Mouse (Mus musculus) layer of hippocampus, adult 11-12 months (tissue): ENCODE measurements around the gene Dera.

Source experiments
- DNase-seq: peaks from one replicate; pipeline ENCODE4 v3.0.0; 2022; ENCODE audit warnings: low spot score

Gene Dera

DNA sequence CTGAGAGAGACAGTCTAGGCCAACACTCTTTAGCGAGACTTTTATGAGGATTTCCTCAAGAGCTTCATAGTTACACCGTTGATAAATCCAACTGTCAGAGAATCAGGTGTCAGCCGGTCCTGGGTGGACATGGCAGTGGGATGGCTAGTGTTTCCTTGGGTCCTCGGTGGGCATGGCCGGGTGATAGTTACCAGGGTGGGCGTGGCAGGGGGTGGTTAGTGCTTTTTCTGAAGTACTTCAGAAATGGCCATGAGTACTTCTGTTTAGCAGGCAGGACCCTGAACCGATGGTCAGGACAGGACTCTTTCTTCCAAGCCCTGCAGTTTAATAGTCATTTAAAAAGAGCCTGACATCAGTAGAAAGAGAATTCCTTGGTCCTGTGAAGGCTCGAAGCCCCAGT lies 52.5 kb downstream of the Dera start:
- no peak for DNase-seq

DNA sequence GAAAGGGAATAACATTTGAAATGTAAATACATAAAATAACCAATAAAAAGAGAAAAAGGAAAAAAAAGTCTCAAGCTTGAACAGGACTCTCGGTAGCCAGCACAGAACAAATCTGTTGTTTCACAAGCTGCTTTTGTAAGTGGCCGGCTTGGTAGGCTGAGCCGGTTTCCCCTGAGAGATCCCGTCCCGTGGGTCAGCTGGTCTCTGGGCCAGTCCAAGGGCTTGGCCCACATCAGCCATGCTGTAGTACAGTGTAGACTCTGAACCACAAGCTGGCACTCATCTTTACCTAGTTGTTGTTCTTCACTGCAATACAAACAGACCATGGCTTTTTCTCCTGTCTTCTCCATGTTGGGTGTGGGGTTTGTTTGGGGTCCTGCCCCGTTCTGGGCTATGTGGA lies 53.0 kb downstream of the Dera start:
- DNase-seq, result no peak

DNA sequence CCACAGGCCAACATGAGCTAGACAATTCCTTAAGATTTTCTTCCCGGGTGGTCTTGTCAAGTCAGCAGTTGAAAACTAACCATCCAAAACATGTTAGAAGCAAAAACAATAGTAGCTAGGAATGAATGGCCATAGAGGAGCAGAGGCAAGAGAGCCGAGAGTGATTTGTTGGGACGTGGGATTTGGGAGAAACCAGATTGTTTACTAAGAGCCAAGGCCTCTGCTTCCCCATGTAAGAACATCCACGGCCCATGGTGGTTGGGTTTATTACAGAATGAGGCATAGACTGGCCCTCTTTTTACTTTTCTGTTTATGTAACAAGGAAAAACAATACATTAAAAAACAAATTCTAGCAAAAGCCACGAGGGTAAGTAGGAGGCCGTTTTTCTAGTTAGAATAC lies 54.4 kb downstream of the Dera start:
- no peak for DNase-seq

DNA sequence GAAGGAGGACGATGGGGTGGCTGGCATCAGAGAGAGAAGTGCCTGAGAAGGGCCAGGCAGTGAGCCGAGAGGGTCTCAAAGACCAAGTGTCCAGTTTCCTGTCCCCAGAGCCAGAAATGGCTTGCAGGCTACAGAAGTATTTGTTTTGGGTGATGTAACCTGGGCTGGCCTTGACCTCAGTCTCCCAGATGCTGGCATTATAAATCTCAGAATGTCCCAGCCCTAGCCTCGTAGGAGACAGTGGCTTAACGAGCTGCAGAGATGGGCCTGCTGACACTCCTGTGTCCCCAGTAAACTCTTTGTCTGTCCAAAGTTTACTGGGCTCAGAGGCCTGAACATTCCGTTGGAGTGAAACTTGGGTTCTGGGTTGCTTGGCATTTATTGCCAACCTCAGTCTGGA lies 55.8 kb downstream of the Dera start:
- no peak for DNase-seq

DNA sequence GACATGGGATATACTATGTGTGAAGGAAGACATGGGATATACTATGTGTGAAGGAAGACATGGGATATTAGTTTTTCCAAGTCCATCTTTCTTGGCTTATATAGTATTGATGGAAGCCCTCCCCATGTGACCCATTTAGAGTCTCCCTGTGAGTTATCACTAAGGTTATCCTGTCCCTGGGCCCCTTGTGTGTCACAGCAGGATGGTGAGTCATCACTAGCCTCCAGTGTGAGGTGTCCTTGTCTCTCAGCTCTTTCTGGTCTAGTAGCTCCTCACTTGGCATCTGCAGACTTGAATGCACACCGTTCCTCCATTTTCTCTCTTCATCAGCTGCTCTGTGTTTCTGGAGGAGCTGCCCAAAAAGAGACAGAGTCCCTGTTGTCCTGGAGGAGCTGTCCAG lies 59.7 kb downstream of the Dera start:
- DNase-seq, result no peak

DNA sequence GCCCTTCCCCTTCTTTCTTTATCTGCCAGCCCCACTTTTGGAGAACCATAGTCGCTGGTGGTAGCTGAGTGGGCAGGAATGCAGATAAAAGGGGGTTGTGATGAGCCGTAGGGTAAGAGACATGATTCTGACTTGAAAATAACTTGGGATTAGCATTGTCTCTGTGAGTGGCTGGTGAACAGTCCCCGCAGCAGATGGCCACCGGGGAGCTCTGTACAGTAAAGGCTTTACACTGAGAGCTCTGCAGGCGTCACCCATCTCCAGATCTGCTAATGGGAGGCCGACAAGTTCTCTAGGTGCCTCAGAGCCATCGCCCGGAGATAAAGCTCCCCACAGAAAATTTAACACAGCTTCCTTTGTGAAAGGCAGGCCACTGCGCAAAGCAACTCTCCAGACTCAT lies 62.2 kb downstream of the Dera start:
- DNase-seq, result no peak

DNA sequence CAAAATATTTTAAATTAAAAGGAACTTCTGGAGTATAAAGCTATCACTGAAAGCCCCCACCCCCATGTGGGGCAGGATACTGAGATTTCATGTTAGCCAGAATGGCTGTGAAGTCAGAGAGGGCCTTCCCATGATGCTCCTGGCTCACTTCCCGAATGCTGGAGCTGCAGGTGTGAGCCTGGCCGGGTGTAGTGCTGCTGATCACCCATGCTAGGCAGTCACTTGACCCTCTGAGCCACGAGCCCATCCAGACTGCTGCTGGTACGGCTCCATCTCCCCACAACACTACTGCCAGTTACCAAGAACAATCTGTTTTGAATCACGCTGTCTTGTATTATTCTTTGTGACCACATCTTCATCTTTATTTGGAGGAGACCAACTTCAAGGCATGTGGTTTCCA lies 68.2 kb downstream of the Dera start:
- DNase-seq, result no peak

DNA sequence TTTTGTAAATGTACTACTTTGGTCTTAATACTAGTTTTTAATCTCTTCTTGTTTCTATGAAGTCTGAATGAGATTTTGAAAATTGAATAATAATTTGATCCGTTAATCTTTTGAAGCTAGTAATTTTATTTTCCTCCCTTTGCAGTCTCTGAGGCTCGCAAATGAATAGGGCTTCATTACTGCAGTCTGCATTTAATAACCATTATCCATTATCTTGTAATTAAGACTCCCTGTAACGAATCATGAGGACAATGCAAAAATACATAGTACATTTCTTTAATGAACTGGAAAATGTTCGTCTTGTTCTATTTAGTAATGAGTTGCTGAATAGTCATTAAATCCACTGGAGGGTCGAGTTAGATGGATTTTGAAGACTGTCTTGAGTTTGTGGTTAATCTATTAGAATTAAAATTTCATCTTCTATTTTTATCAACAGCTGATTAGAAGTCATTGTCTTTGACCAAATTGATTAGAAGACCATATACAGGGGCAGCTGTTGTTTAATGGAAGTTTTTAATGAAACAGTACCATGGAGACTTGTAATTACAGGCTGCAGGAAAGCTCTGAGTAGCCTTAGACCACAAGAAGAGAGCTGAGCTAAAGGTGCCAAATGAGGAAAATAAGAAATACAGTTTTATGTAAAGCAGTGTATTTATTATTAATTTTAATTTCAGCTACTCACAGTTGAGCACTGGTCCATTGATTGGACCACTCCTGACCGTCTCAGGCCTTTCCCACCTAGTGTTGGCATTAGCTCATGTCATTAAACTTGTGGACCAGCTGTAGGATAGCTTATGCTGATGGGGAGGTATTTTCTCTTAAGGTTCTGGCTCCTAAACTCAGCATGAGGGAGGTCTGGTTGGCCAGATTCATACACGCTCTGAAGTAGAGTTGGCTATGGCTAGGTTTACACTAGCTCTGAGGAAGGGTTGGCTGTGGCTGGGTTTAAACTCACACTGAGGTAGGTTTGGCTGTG lies 70.0 kb downstream of the Dera start:
- DNase-seq, result no peak

DNA sequence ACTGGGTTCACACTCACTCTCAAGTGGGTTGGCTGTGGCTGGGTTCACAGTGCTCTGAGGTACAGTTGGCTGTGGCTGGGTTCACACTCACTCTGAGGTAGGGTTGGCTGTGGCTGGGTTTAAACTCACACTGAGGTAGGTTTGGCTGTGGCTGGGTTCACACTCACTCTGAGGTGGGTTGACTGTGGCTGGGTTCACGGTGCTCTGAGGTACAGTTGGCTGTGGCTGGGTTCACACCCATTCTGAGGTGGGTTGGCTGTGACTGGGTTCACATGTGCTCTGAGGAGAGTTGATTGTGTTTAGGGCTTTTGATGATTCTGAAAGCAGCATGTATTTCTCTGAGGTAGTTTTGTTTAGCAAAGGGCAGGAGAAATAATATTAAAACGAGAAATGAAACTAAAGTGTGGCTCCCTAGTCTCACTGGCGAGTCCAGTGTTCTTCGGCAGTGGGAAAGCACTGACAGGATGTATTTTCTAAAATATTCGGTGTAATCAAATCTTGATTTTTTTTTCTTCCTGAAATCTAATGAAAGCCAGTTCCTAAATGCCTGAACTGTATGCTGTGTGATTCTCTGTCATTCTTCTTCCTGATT lies 70.8 kb downstream of the Dera start:
- DNase-seq, result no peak

DNA sequence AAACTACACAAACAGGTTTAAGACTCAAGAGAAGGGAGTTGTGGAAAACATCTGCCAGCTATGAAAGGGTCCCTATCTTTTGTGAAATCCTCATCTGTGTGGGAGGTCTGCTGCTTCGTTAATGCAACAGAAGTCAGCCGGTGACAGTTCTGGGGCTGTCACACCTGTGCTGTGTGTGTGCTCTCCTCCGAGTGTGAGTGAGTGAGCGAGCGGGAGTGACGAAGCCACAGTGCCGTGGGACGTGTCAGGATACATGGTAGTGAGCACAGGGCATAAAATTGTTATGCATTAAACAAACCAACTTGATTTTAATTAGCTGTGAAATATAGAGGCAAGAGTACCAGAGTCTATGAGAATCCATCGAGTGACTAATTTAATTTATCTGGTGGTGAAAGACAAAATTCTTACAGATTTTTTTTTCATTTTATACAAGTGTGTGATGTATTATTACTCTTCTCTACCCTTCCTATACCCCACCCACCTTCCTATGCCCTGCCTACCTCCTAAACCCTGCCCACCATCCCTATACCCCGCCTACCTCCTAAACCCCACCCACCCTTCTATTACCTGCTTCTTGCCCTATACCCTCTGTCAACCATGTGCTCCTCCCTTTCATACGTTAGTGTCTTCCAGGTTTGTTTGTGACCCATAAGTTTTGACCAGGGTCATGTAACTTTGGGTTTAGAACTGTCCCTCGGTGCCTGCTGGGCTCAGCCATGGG lies 74.9 kb downstream of the Dera start:
- DNase-seq, result no peak

DNA sequence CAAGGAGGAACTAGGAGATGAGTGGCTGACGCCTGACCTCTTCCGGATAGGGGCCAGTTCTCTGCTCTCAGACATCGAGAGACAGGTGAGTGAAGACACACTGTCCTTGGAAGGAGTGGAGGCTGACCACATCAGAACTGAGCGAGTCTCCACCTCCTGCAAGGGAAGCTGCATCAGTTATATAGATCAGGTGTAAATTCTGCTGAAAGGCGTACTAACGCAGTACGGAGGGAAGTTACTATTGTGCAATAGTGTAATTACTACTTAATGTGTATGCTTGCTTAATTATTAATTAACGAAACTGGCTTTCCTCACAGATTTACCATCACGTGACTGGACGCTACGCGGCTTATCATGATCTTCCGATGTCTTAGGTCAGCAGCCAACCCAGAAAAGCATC lies 82.5 kb downstream of the Dera start:
- no peak for DNase-seq

DNA sequence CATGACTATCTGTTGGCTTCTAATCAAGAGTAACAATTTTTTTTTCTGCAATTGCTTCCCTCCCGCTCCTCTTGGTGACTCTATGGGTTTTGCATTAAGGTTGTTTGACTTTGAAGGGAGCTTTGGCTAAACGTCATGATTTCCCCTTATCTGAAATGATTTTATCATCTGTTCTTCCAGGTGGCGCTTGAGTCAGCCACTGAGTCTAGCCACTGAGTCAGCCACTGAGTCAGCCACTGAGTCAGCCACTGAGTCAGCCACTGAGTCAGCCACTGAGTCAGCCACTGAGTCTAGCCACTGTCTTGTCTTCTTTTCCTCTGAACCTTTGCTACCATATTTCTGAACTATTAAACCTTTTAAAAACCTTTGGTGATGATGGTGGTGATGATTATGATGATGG lies 89.0 kb downstream of the Dera start:
- no peak for DNase-seq

DNA sequence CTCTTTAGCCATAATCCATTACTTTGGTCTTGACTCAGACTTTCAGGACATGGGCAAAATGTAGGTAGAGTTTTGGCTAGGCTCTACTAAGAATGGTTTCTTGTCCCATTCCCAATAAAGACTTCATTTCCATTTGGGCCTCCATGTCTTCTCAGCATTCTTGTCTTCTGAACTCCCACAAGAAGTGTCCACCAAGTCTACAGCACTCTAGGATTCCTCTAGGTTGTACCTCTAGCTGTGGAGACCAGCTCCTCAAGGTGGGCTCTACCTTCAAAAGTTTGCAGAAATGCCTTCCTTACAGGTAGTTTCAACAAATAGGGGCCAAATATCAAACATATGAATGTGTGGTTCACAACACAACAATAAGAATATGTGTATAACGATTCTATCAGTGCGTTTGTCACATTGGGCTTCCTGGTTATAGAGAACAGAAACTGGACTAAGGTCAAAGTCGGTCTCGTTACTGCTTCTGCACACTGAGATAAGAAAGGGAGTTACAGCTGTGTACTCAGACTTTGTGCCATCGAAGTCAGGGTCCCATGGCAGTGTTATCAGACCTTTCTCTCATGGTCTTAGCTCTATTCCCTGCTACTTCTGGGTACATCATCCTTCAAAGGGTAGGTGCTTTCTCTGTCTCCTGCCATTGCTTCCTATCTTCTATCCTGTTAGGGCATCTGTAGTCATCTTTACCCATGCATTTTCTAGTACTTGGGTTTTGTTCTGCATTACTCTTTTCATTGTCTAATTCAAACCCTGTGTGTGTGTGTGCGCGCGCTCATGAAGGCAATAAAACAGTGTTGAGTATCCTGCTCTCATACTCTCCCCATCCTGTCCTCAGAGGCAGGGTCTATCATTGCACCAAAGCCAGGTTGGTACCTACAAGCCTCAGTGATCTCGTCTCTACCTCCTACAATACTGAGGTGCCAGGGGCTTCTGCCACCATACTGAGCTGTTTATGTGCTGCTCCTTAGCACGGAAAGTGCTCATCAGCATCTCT lies 103.2 kb downstream of the Dera start:
- DNase-seq, result no peak

DNA sequence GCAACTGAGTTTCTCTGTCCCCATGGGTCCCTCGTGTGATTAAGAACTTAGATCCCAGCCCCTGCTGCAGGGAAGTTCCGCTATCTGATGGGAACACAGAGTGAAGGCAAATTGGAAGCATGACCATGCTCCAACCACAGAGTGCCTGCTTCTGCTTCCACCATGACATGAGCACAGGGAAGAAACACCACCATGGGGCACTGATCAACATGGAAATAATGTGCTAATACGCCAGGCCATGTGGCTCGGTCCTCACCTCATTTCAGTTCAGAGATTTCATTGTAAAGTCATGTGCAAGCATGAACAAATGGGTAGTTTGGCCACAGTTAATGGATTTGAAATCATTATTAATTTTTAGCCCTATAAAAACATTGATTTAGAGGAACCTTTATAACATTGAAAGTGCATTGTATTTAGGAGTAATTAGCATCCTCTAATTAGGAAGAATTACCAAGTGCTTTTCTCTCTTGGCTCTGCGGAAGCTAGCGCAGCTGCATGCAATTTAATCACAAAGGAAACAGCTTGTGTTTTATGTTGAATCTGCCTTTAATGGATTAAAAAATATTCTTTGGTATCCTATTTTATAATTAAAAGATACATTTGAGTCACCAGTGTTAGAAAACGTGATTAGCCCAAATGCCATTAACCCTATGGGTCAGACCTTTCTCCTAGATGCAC lies 115.7 kb downstream of the Dera start:
- peak; percentile 11 for DNase-seq

DNA sequence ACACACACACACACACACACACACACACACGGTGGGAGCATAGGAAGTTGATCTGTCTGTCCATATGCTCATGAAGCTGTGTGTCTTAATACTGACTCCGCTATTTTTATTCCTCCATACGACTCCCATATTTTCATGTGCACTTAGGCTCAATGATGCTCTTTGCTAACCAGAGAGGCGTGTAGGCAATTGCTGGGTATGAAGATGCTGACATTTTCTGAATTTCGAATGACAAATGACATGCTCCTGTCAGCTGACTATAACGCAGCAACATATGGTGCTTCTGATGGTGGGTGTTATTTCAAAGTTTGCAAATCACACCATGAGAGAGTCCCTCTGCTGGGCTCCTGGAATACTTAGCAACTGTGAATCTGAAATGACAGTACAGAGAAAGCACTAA lies 116.3 kb downstream of the Dera start:
- DNase-seq, result peak; percentile 60

DNA sequence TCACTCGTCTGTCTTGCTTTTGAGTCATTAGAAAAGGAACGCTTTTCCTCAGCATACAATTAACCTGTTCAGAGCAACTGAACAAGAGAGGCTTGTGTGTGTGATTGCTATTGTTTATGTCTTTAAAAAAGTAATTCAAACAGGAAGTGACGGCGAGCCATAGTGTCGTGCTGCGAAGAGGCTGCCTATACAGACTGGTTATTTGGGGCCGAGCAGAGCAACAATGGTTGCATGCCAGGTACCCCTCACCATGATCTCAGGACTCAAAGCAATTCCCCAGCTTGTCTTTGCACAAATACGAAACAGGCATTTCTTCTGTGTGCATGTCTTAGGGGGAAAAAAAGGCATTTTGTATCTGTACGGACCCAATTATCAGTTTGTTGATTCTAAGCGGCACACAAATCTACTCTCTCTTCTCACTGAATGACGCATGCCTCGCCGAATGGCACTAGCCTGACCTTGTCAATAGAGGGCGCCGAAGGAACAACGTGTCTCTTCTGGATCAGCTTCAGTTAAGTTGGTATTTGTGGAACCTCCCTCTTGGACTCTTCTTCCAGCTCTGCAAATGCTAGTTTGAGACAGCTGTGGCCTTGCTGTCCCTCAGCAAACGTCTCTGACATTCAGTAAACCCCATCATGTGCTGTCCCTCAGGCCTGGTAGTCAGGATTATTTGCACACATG lies 117.8 kb downstream of the Dera start:
- DNase-seq, result peak; percentile 77

DNA sequence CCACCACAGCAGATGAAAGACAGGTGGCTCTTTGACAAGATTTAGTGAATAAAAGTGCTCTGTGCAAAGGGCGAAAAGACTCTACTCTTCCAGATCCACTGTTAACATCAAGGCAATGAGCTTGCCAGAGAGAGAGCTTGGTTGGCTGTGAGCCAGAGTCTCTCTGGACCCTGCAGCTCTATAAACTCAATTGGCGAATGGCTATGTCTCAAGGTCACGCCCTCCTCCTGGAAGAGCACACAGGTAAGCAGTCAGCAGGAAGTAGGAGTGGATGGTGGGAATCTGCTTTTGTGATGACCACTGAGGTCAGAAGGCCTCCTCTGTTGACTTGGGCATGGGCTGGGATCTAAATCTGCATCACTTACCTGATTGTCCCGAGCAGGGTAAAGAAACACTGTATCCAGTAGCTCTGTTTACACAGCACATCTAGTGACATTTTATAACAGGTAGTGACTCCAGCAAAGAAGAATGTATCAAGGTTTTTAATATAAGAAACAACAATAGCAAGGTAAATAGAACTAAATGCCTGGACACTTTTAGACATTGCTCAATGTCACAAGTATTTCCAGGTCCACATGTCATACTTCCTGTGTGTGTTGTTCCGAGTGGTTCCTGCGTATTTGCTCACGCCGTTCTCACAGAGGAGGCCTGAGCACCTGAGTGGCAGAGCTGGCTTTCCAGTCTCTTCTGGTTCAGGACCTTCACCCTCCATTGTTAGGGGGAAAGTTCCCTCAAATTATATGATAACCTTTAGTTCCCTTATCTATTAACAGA lies 120.3 kb downstream of the Dera start:
- DNase-seq, result no peak

DNA sequence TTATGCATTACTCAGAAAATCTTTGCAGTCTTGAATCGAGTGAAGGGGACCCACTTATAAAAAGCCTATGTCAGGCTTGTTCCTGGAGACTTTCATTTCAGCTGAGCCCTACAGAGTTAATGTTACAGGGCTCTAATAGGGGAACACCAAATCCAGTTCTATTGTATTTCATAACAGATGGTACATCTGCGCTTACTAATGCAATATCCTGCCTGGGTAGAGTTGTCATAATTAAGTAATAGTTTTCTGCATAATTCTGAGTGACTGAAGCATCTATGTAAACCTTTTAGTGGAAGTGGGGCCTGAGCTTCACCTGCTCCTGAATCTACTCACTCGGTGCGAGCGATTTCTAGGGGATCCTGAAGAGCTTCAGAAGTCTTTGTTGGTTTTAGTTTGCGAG lies 131.3 kb downstream of the Dera start:
- no peak for DNase-seq

DNA sequence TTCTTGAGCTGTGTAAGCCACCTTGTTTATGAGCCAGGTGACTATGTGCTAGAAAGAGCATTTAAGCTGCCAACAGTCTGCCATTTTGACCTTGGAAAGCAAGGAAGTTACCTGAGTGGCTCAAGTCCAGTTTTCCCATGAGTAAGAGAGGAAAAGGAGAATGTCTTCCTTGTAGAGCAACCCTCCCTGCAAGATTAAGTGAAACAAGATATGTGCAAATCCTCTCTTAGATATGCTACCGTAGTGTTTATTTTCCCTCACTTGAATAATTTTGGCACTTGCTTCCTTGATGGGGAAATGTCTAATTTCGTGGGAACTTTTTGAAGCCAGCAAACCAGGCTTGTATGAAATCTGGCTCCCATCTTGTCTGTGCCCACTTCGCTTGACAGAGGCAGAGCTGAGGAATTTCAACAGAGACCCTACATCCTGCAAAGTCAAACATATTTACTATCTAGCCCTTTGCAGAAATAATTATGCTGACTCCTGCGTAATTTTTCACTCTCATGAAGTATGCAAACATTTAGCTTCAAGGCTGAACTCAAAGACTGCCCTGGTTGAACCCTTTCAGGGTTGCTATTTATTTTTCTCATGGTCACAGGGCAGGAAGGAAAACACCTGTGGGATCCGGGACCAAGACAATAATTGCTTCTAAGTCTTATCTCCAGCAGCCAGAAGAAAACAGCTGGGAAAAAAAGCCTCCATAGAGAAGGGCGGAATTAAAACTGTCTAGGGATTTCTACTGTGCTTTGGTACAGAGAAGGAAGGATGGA lies 132.0 kb downstream of the Dera start:
- DNase-seq, result no peak
